Mouse (Mus musculus) limb, embryonic 10.5 days (tissue): ENCODE data around the gene Tpcn2. TPM values are rescaled to one million over a fixed set of nuclear protein-coding genes. Genes with fewer than 3 reads are reported as not detected.

Experiments
- DNase-seq: peaks from one replicate; pipeline ENCODE4 v3.0.0-alpha.2; 2017; ENCODE audit warnings: low spot score
- H3K27ac ChIP-seq: fragments of 300-500 bp; sonication (generic); 2 replicates; pipeline ENCODE4 v1.5.1; 2016; ENCODE audit warnings: mild to moderate bottlenecking
- H3K27me3 ChIP-seq: fragments of 300-500 bp; sonication (generic); 2 replicates; pipeline ENCODE4 v1.6.1; 2016; ENCODE audit warnings: low read depth, mild to moderate bottlenecking; ENCODE audit not compliant: poor library complexity, severe bottlenecking
- H3K36me3 ChIP-seq: fragments of 300-500 bp; sonication (generic); 2 replicates; pipeline ENCODE4 v1.6.1; 2016; ENCODE audit warnings: mild to moderate bottlenecking, moderate library complexity
- H3K4me1 ChIP-seq: fragments of 300-500 bp; sonication (generic); 2 replicates; pipeline ENCODE4 v1.6.1; 2016
- H3K4me3 ChIP-seq: fragments of 300-500 bp; sonication (generic); 2 replicates; pipeline ENCODE4 v1.5.1; 2016; ENCODE audit warnings: mild to moderate bottlenecking, moderate library complexity
- H3K9me3 ChIP-seq: fragments of 300-500 bp; sonication (generic); replicated peaks from 2 replicates; pipeline ENCODE4 v1.6.1; 2016; ENCODE audit warnings: mild to moderate bottlenecking
- WGBS: fragments of 180-500 bp; shearing (Covaris S2); methylation state at CpG from one replicate; pipeline ENCODE4 v1.1.7; 2016; 5-methylcytosine and 5-hydroxymethylcytosine counted together
- polyA plus RNA-seq: library from polyadenylated mRNA; unstranded; fragments of >200 nt; fragmentation: Nextera tagmentation; extraction: Ambion mirVana; gene quantifications from 2 replicates; pipeline ENCODE4 v1.2.1, GENCODE M21; 2016

Gene Tpcn2
- polyA plus RNA-seq, 1 experiment from 2014 or later: 7.2 TPM

- Histone ChIP-seq H3K27me3 (no peaks in the 10 kb centered on the region), H3K4me1 (peaks cover 15% of the 10 kb centered on the region), H3K9me3 (no peaks in the 10 kb centered on the region), H3K4me3 (no peak overlapping the region), H3K27ac (no peak overlapping the region), H3K36me3 (no peaks in the 10 kb centered on the region)
- DNase-seq: no peak
- WGBS: 78% methylated on average over 30 of the region's 30 CpGs
Measured at GRCm38 (mm10) chr7:145308061-145308675, 24.4 kb upstream of the Tpcn2 start.

- DNase-seq: no peak
- Histone ChIP-seq H3K4me3 (no peak overlapping the region), H3K36me3 (no peaks in the 10 kb centered on the region), H3K4me1 (peaks cover 21% of the 10 kb centered on the region), H3K9me3 (no peaks in the 10 kb centered on the region), H3K27me3 (no peaks in the 10 kb centered on the region), H3K27ac (no peak overlapping the region)
- 91% methylated on average over 10 of the region's 10 CpGs for WGBS
Measured at GRCm38 (mm10) chr7:145307636-145308035, 23.8 kb upstream of the Tpcn2 start.

- H3K4me1 ChIP-seq: peaks cover 47% of the 10 kb centered on the region
- H3K9me3 ChIP-seq: no peaks in the 10 kb centered on the region
- WGBS: 88% methylated on average over 2 of the region's 2 CpGs
- H3K4me3 ChIP-seq: no peak overlapping the region
- 0 out of 2 replicates have a peak, but pooled peaks cover 4% of the 10 kb centered on the region for H3K27me3 ChIP-seq
- no peak for DNase-seq
- no peak overlapping the region for H3K27ac ChIP-seq
- no peaks in the 10 kb centered on the region for H3K36me3 ChIP-seq
Measured at GRCm38 (mm10) chr7:145304153-145304552, 20.3 kb upstream of the Tpcn2 start.

GRCm38 (mm10) chr7:145302488-145303285 lies 18.9 kb upstream of the Tpcn2 start:
- Histone ChIP-seq H3K36me3 (no peaks in the 10 kb centered on the region), H3K4me3 (peak overlapping the region; percentile 44), H3K4me1 (peaks cover 41% of the 10 kb centered on the region), H3K27me3 (0 out of 2 replicates have a peak, but pooled peaks cover 4% of the 10 kb centered on the region), H3K9me3 (no peaks in the 10 kb centered on the region), H3K27ac (peak overlapping the region; percentile 82)
- peak; percentile 88 for DNase-seq
- WGBS: 7% methylated on average over 20 of the region's 20 CpGs

GRCm38 (mm10) chr7:145301341-145302005 lies 17.7 kb upstream of the Tpcn2 start:
- Histone ChIP-seq H3K27me3 (0 out of 2 replicates have a peak, but pooled peaks cover 4% of the 10 kb centered on the region), H3K4me1 (peaks cover 38% of the 10 kb centered on the region), H3K27ac (0 out of 2 replicates have a peak overlapping the region, but pooled peaks have one; percentile 82), H3K4me3 (no peak overlapping the region), H3K9me3 (no peaks in the 10 kb centered on the region), H3K36me3 (no peaks in the 10 kb centered on the region)
- WGBS: 92% methylated on average over 6 of the region's 6 CpGs
- no peak for DNase-seq

- Histone ChIP-seq H3K36me3 (no peaks in the 10 kb centered on the region), H3K9me3 (no peaks in the 10 kb centered on the region), H3K4me1 (peaks cover 38% of the 10 kb centered on the region), H3K4me3 (no peak overlapping the region), H3K27ac (no peak overlapping the region; the same call in 1 of the 2 replicates), H3K27me3 (0 out of 2 replicates have a peak, but pooled peaks cover 4% of the 10 kb centered on the region)
- DNase-seq: no peak
Measured at GRCm38 (mm10) chr7:145301008-145301340, 17.2 kb upstream of the Tpcn2 start.

- Histone ChIP-seq H3K27me3 (0 out of 2 replicates have a peak, but pooled peaks cover 4% of the 10 kb centered on the region), H3K4me3 (no peak within 1 kb of the TSS), H3K27ac (no peak within 1 kb of the TSS; the same call in 1 of the 2 replicates), H3K9me3 (no peaks in the 10 kb centered on the region), H3K4me1 (peaks cover 38% of the 10 kb centered on the region), H3K36me3 (no peaks in the 10 kb centered on the region)
- WGBS: 37% methylated on average over 13 of the region's 13 CpGs
- DNase-seq: no peak
Measured at GRCm38 (mm10) chr7:145300321-145301007, 16.7 kb upstream of the Tpcn2 start, which contains the start of gene Mrgprf. Gene Mrgprf, plus strand, starts transcription at chr7:145300828.

- no peaks in the 10 kb centered on the region for H3K36me3 ChIP-seq
- H3K27ac ChIP-seq: no peak overlapping the region
- no peak for DNase-seq
- H3K4me1 ChIP-seq: peaks cover 38% of the 10 kb centered on the region
- H3K9me3 ChIP-seq: no peaks in the 10 kb centered on the region
- H3K4me3 ChIP-seq: no peak overlapping the region
- H3K27me3 ChIP-seq: 0 out of 2 replicates have a peak, but pooled peaks cover 4% of the 10 kb centered on the region
- WGBS: 72% methylated on average over 7 of the region's 7 CpGs
Measured at GRCm38 (mm10) chr7:145299562-145300320, 15.9 kb upstream of the Tpcn2 start.

- H3K4me1 ChIP-seq: peaks cover 38% of the 10 kb centered on the region
- DNase-seq: no peak
- WGBS: 65% methylated on average over 3 of the region's 3 CpGs
- H3K27ac ChIP-seq: no peak overlapping the region
- H3K9me3 ChIP-seq: no peaks in the 10 kb centered on the region
- H3K4me3 ChIP-seq: no peak overlapping the region
- no peaks in the 10 kb centered on the region for H3K36me3 ChIP-seq
- H3K27me3 ChIP-seq: 0 out of 2 replicates have a peak, but pooled peaks cover 4% of the 10 kb centered on the region
Measured at GRCm38 (mm10) chr7:145298666-145299490, 15.1 kb upstream of the Tpcn2 start.

GRCm38 (mm10) chr7:145293859-145294258 lies 10.0 kb upstream of the Tpcn2 start:
- Histone ChIP-seq H3K4me1 (peaks cover 5% of the 10 kb centered on the region; the same call in 1 of the 2 replicates), H3K27ac (no peak overlapping the region), H3K27me3 (no peaks in the 10 kb centered on the region), H3K9me3 (no peaks in the 10 kb centered on the region), H3K36me3 (no peaks in the 10 kb centered on the region), H3K4me3 (no peak overlapping the region)
- DNase-seq: no peak
- WGBS: 41% methylated on average over 6 of the region's 6 CpGs

GRCm38 (mm10) chr7:145292726-145293125 lies 8.9 kb upstream of the Tpcn2 start:
- WGBS: 64% methylated on average over 2 of the region's 2 CpGs
- no peak for DNase-seq
- no peak overlapping the region for H3K27ac ChIP-seq
- H3K9me3 ChIP-seq: no peaks in the 10 kb centered on the region
- no peaks in the 10 kb centered on the region for H3K27me3 ChIP-seq
- H3K4me1 ChIP-seq: peaks cover 5% of the 10 kb centered on the region; the same call in 1 of the 2 replicates
- no peaks in the 10 kb centered on the region for H3K36me3 ChIP-seq
- H3K4me3 ChIP-seq: no peak overlapping the region
